Mouse (Mus musculus) midbrain, embryonic 14.5 days (tissue): ENCODE data around the gene Ccr6. TPM values are rescaled to one million over a fixed set of nuclear protein-coding genes. Genes with fewer than 3 reads are reported as not detected.

Source experiments
- ATAC-seq: fragments of 200-750 bp; cut with Nextera tagmentation; 2 replicates; pipeline ENCODE4 v1.8.0; 2017; ENCODE audit warnings: moderate number of reproducible peaks, moderate library complexity; ENCODE audit not compliant: low FRiP score, low TSS enrichment
- DNase-seq: peaks from one replicate; pipeline ENCODE4 v3.0.0-alpha.2; 2015
- H3K27ac ChIP-seq: fragments of 300-500 bp; sonication (generic); replicated peaks from 2 replicates; pipeline ENCODE4 v1.5.1; 2014; ENCODE audit warnings: mild to moderate bottlenecking, low read depth, low read length, moderate library complexity
- H3K27me3 ChIP-seq: fragments of 300-500 bp; sonication (generic); 2 replicates; pipeline ENCODE4 v1.6.1; 2014; ENCODE audit warnings: low read length, control low read depth, mixed read lengths; ENCODE audit not compliant: control insufficient read depth, insufficient read depth
- H3K36me3 ChIP-seq: fragments of 300-500 bp; sonication (generic); 2 replicates; pipeline ENCODE4 v1.6.1; 2014; ENCODE audit warnings: low read length, control low read depth; ENCODE audit not compliant: control insufficient read depth, insufficient read depth
- H3K4me1 ChIP-seq: fragments of 300-500 bp; sonication (generic); 2 replicates; pipeline ENCODE4 v1.6.1; 2014; ENCODE audit warnings: mild to moderate bottlenecking, antibody characterized with exemption, low read length, control low read depth; ENCODE audit not compliant: control insufficient read depth, insufficient read depth
- H3K4me2 ChIP-seq: fragments of 300-500 bp; sonication (generic); 2 replicates; pipeline ENCODE4 v1.6.1; 2014; ENCODE audit warnings: mild to moderate bottlenecking, low read length, moderate library complexity
- H3K4me3 ChIP-seq: fragments of 300-500 bp; sonication (generic); replicated peaks from 2 replicates; pipeline ENCODE4 v1.5.1; 2014; ENCODE audit warnings: low read depth, low read length
- H3K9ac ChIP-seq: fragments of 300-500 bp; sonication (generic); replicated peaks from 2 replicates; pipeline ENCODE4 v1.6.1; 2014; ENCODE audit warnings: mild to moderate bottlenecking, low read length, moderate library complexity
- H3K9me3 ChIP-seq: fragments of 300-500 bp; sonication (generic); 2 replicates; pipeline ENCODE4 v1.6.1; 2016; ENCODE audit warnings: low read length, control low read depth, mixed read lengths; ENCODE audit not compliant: control insufficient read depth
- WGBS: fragments of 180-500 bp; shearing (Covaris S2); extraction: QIAGEN DNeasy Blood & Tissue Kit; methylation state at CpG from one replicate; pipeline ENCODE4 v1.1.7; 2014; 5-methylcytosine and 5-hydroxymethylcytosine counted together
- polyA plus RNA-seq: library from polyadenylated mRNA; unstranded; fragments of >200 nt; fragmentation: Nextera tagmentation; extraction: Ambion mirVana; gene quantifications from 2 replicates; pipeline ENCODE4 v1.2.1, GENCODE M21; 2014

Gene Ccr6
- polyA plus RNA-seq, 1 experiment from 2014 or later, result not detected

GRCm38 (mm10) chr17:8240517-8240916, 4.7 kb downstream of the Ccr6 start:
- no peaks in the 10 kb centered on the region for H3K36me3 ChIP-seq
- no peak overlapping the region for H3K4me3 ChIP-seq
- no peaks in the 10 kb centered on the region for H3K9me3 ChIP-seq
- no peaks in the 10 kb centered on the region for H3K27me3 ChIP-seq
- no peak for ATAC-seq
- H3K4me1 ChIP-seq, result no peaks in the 10 kb centered on the region
- H3K9ac ChIP-seq, result no peak overlapping the region
- no peak overlapping the region for H3K27ac ChIP-seq
- DNase-seq, result no peak
- no peak overlapping the region for H3K4me2 ChIP-seq
- WGBS, result 76% methylated on average over 4 of the region's 4 CpGs

DNA sequence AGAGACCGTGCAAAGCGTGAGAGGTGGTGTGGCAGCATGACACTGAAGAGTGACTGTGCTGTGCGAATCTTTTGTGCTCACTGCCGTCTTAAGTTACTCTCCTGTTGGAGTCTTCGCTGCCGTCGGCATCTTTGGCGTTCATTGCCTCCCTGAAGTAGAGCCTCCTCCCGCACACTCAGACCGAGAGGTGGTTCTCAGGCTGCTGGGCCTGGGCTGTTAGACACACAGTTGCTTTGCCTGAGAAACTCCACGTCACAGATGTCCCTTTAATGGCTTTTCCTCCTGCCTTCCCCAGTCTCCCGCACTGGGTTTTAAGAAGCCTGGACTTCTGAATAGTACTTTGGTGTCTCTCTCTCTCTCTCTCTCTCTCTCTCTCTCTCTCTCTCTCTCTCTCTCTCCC, 5.8 kb downstream of the Ccr6 start:
- H3K36me3 ChIP-seq, result no peaks in the 10 kb centered on the region
- H3K4me2 ChIP-seq, result no peak overlapping the region
- no peak for ATAC-seq
- H3K27me3 ChIP-seq, result no peaks in the 10 kb centered on the region
- no peak overlapping the region for H3K4me3 ChIP-seq
- no peak overlapping the region for H3K27ac ChIP-seq
- H3K9me3 ChIP-seq, result no peaks in the 10 kb centered on the region
- no peak for DNase-seq
- no peaks in the 10 kb centered on the region for H3K4me1 ChIP-seq
- WGBS, result 72% methylated on average over 12 of the region's 12 CpGs
- H3K9ac ChIP-seq, result no peak overlapping the region

- no peak for DNase-seq
- 93% methylated on average over 11 of the region's 11 CpGs for WGBS
- no peak overlapping the region for H3K27ac ChIP-seq
These were observed 6.3 kb downstream of the Ccr6 start for GRCm38 (mm10) chr17:8242186-8242585.

DNA sequence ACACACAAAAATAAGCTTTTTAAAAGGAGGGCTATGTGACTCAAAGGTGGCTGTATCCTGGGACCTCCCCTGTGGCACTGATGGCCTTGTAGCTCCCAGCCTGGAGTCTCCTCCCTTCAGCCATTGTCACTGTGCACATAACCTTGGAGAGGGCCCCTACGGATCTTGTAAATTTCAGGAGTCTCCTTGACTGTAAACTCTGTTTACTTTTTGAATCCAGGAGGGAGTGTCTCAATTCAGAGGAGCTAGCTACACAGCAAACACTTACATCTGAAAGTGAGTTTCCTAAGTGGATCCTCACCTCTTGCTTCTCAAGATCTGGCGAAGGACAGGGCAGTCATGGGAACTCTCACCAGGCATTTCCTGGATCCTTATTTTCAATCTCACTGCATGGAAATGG, 8.3 kb downstream of the Ccr6 start:
- WGBS, result 87% methylated on average over 2 of the region's 2 CpGs
- ATAC-seq, result no peak
- no peak overlapping the region for H3K27ac ChIP-seq

More at GRCm38 (mm10) chr17:8242186-8242585, 6.3 kb downstream of the Ccr6 start:
- no peak overlapping the region for H3K9ac ChIP-seq
- H3K36me3 ChIP-seq, result no peaks in the 10 kb centered on the region
- no peak overlapping the region for H3K4me2 ChIP-seq
- no peak overlapping the region for H3K4me3 ChIP-seq
- H3K4me1 ChIP-seq, result no peaks in the 10 kb centered on the region
- no peaks in the 10 kb centered on the region for H3K9me3 ChIP-seq
- no peaks in the 10 kb centered on the region for H3K27me3 ChIP-seq
- ATAC-seq, result no peak

GRCm38 (mm10) chr17:8246102-8246754, 10.4 kb downstream of the Ccr6 start:
- H3K27ac ChIP-seq, result no peak overlapping the region
- no peaks in the 10 kb centered on the region for H3K36me3 ChIP-seq
- H3K9me3 ChIP-seq, result no peaks in the 10 kb centered on the region
- DNase-seq, result no peak
- H3K4me1 ChIP-seq, result no peaks in the 10 kb centered on the region
- H3K4me2 ChIP-seq, result no peak overlapping the region
- WGBS, result 62% methylated on average over 4 of the region's 4 CpGs
- no peak overlapping the region for H3K4me3 ChIP-seq
- no peak for ATAC-seq
- H3K9ac ChIP-seq, result no peak overlapping the region
- no peaks in the 10 kb centered on the region for H3K27me3 ChIP-seq

More for the DNA sequence above, 8.3 kb downstream of the Ccr6 start:
- Histone ChIP-seq H3K27me3 (no peaks in the 10 kb centered on the region), H3K4me3 (no peak overlapping the region), H3K4me2 (no peak overlapping the region), H3K36me3 (no peaks in the 10 kb centered on the region), H3K9ac (no peak overlapping the region), H3K4me1 (no peaks in the 10 kb centered on the region), H3K9me3 (no peaks in the 10 kb centered on the region)
- no peak for DNase-seq

- Histone ChIP-seq H3K27me3 (no peaks in the 10 kb centered on the region), H3K9ac (no peak overlapping the region), H3K4me2 (no peak overlapping the region), H3K36me3 (no peaks in the 10 kb centered on the region), H3K4me1 (no peaks in the 10 kb centered on the region), H3K27ac (no peak overlapping the region), H3K4me3 (no peak overlapping the region), H3K9me3 (no peaks in the 10 kb centered on the region)
- 93% methylated on average over 7 of the region's 7 CpGs for WGBS
- DNase-seq (no peak), ATAC-seq (no peak)
These were observed 15.9 kb downstream of the Ccr6 start for GRCm38 (mm10) chr17:8251704-8252103.

GRCm38 (mm10) chr17:8254268-8254667, 18.4 kb downstream of the Ccr6 start:
- ATAC-seq, result no peak
- H3K4me1 ChIP-seq, result no peaks in the 10 kb centered on the region
- no peak for DNase-seq

GRCm38 (mm10) chr17:8254914-8255313, 19.1 kb downstream of the Ccr6 start:
- ATAC-seq, result no peak
- 80% methylated on average over 3 of the region's 3 CpGs for WGBS
- DNase-seq, result no peak
- H3K36me3 ChIP-seq, result no peaks in the 10 kb centered on the region
- H3K4me2 ChIP-seq, result no peak overlapping the region
- H3K9me3 ChIP-seq, result no peaks in the 10 kb centered on the region
- H3K9ac ChIP-seq, result no peak overlapping the region
- H3K27me3 ChIP-seq, result no peaks in the 10 kb centered on the region
- H3K4me3 ChIP-seq, result no peak overlapping the region
- H3K27ac ChIP-seq, result no peak overlapping the region
- no peaks in the 10 kb centered on the region for H3K4me1 ChIP-seq

More at GRCm38 (mm10) chr17:8254268-8254667, 18.4 kb downstream of the Ccr6 start:
- no peak overlapping the region for H3K4me2 ChIP-seq
- H3K36me3 ChIP-seq, result no peaks in the 10 kb centered on the region
- H3K9me3 ChIP-seq, result no peaks in the 10 kb centered on the region
- H3K4me3 ChIP-seq, result no peak overlapping the region
- H3K27ac ChIP-seq, result no peak overlapping the region
- no peak overlapping the region for H3K9ac ChIP-seq
- H3K27me3 ChIP-seq, result no peaks in the 10 kb centered on the region

DNA sequence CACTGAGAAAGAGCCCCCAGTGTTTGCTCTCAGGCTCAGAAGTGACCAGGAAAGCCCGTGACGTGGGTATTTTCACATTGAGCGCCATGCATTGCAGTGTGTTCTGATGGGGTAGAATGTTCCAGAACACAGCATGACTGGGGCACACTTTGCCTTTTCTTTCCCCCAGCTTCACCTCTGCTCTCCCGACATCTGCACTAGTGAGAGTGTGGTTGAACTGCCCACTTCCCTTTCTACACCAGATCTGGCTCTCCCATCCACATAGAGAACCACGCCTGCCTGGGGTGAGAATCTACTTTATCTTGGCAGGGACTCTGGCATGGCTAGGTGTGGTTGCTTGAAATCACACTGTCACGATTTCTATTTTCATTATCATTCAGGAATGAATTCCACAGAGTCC, 19.7 kb downstream of the Ccr6 start:
- Histone ChIP-seq H3K9me3 (no peaks in the 10 kb centered on the region), H3K4me3 (no peak overlapping the region), H3K36me3 (no peaks in the 10 kb centered on the region), H3K4me2 (no peak overlapping the region), H3K9ac (no peak overlapping the region), H3K27me3 (no peaks in the 10 kb centered on the region), H3K27ac (no peak overlapping the region), H3K4me1 (no peaks in the 10 kb centered on the region)
- ATAC-seq, result no peak
- WGBS, result 90% methylated on average over 6 of the region's 6 CpGs
- no peak for DNase-seq
